Mouse (Mus musculus): Measurements from ENCODE around the gene Isca2. TPM values are rescaled to one million over a fixed set of nuclear protein-coding genes. Genes with fewer than 3 reads are reported as not detected.
A peak's percentile ranks its signal among the peaks of the same experiment; 100 is the strongest.

Gene Isca2
- polyA plus RNA-seq, 1 experiment from 2014 or later = 123 TPM

DNA sequence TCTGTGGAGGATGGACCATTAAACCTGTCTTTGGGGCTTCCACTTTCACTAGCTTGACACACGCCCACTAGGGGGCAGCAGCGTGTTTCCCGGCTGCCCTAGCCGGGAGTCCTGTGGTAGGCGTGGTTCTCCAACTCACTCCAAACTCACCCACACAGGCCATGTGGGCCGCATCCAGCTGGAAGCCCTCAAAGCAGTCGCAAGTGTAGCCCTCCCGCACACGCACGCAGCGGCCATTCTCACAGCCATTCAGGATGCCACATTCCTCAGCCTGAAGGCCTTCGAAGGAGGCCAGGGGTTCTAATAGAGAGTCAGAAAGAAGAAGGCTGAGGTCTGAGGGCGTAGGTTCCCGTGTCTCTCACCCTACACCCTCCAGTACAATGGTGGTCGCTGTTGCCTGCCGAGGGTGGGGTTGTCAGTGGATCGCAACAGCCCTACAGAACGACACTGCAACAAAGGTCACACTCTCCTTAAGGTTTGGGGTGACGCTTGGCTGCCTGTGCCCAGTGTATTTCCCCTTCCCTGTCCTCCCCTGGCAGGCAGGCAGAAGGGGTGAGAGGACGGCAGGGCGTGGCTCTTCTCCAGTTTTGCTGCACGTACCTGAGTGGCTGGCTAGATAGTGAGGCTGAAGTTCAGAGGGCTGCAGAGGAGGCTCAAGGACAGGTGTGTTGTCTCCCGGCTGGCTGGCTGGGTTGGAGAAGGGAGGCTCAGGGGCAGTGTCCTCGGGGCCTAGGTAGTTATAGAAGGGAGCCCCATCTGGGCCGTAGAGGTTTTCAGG is 11.7 kb downstream of the Isca2 start:
- H3K36me3 ChIP-seq (ENCODE audit: control insufficient read depth, insufficient read depth, low read length) = no peaks in the 10 kb centered on the region
- no peak overlapping the region; the same call in 1 of the 2 replicates for H3K4me3 ChIP-seq (ENCODE audit: low read depth, low read length)
- H3K4me2 ChIP-seq (ENCODE audit: low read depth, low read length) = peak overlapping the region; percentile 46
- H3K9ac ChIP-seq (ENCODE audit: low read depth, low read length) = peak overlapping the region; percentile 40; the same call in 1 of the 2 replicates
- H3K27me3 ChIP-seq (replicated peaks; ENCODE audit: control insufficient read depth, insufficient read depth, low read length) = no peaks in the 10 kb centered on the region
- no peaks in the 10 kb centered on the region for H3K9me3 ChIP-seq (ENCODE audit: control insufficient read depth, low read length)
- ATAC-seq (ENCODE audit: low read depth) (peak; percentile 91), DNase-seq (ENCODE audit: low spot score) (peak; percentile 96)
- H3K4me1 ChIP-seq (ENCODE audit: control insufficient read depth, insufficient read depth, low read length) = peaks cover 3% of the 10 kb centered on the region; the same call in 1 of the 2 replicates
- WGBS = 29% methylated on average over 25 of the region's 25 CpGs
- H3K27ac ChIP-seq (replicated peaks; ENCODE audit: low read depth, low read length) = no peak overlapping the region

DNA sequence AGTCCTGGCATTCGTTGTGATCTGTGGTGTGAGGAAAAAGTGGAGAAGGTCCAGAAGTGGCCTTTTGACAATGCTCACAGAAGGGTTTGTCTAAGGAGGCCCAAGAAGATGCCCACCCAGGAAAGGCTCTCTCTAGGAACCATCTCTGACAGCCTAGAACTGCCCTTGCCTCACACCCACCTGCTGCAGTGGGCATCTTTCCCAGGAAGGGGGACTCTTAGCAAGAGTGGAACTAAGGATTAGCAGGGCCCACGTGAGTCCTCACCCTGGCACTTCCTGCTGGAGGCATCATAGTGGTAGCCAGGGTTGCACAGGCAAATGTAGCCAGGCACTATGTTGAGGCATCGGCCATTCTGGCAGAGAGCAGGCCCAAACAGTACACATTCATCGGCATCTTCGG is 13.0 kb downstream of the Isca2 start:
- Histone ChIP-seq H3K4me1 (ENCODE audit: control insufficient read depth, insufficient read depth, low read length) (peaks cover 3% of the 10 kb centered on the region; the same call in 1 of the 2 replicates), H3K9me3 (ENCODE audit: control insufficient read depth, low read length) (no peaks in the 10 kb centered on the region), H3K36me3 (ENCODE audit: control insufficient read depth, insufficient read depth, low read length) (no peaks in the 10 kb centered on the region), H3K9ac (ENCODE audit: low read depth, low read length) (no peak overlapping the region), H3K27ac (replicated peaks; ENCODE audit: low read depth, low read length) (no peak overlapping the region), H3K4me3 (ENCODE audit: low read depth, low read length) (no peak overlapping the region), H3K27me3 (replicated peaks; ENCODE audit: control insufficient read depth, insufficient read depth, low read length) (no peaks in the 10 kb centered on the region), H3K4me2 (ENCODE audit: low read depth, low read length) (no peak overlapping the region)
- no peak for DNase-seq (ENCODE audit: low spot score)
- WGBS = 63% methylated on average over 5 of the region's 5 CpGs
- no peak for ATAC-seq (ENCODE audit: low read depth)

- WGBS = 63% methylated on average over 10 of the region's 10 CpGs
- Histone ChIP-seq H3K36me3 (ENCODE audit: control insufficient read depth, insufficient read depth, low read length) (no peaks in the 10 kb centered on the region), H3K27me3 (replicated peaks; ENCODE audit: control insufficient read depth, insufficient read depth, low read length) (no peaks in the 10 kb centered on the region), H3K27ac (replicated peaks; ENCODE audit: low read depth, low read length) (no peak overlapping the region), H3K9me3 (ENCODE audit: control insufficient read depth, low read length) (no peaks in the 10 kb centered on the region), H3K4me1 (ENCODE audit: control insufficient read depth, insufficient read depth, low read length) (no peaks in the 10 kb centered on the region), H3K4me3 (ENCODE audit: low read depth, low read length) (no peak overlapping the region), H3K4me2 (ENCODE audit: low read depth, low read length) (no peak overlapping the region), H3K9ac (ENCODE audit: low read depth, low read length) (no peak overlapping the region)
- DNase-seq (ENCODE audit: low spot score) (no peak), ATAC-seq (ENCODE audit: low read depth) (no peak)
Observed at GRCm38 (mm10) chr12:84790853-84791252, 17.8 kb downstream of the Isca2 start.

DNA sequence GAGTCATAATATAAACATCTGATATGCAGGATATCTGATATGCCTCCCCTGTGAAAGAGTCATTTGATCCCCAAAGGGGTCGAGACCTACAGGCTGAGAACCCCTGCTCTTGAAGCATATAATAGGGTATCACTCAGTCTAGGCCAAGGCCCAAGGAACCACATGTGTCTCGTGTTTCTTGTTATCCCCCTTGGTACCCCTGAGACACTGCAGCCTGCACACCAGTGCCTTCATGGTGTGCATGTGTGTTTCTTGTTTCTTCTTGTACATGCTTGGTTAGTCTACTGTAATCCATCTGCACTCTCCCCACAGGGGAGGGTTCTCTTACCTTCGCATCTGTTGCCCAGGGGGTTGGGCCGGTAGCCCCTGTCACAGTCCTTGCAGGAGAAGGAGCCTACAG is 19.6 kb downstream of the Isca2 start:
- Histone ChIP-seq H3K4me3 (ENCODE audit: low read depth, low read length) (no peak overlapping the region), H3K4me1 (ENCODE audit: control insufficient read depth, insufficient read depth, low read length) (no peaks in the 10 kb centered on the region), H3K4me2 (ENCODE audit: low read depth, low read length) (no peak overlapping the region), H3K9me3 (ENCODE audit: control insufficient read depth, low read length) (no peaks in the 10 kb centered on the region), H3K27ac (replicated peaks; ENCODE audit: low read depth, low read length) (no peak overlapping the region), H3K9ac (ENCODE audit: low read depth, low read length) (no peak overlapping the region), H3K27me3 (replicated peaks; ENCODE audit: control insufficient read depth, insufficient read depth, low read length) (no peaks in the 10 kb centered on the region), H3K36me3 (ENCODE audit: control insufficient read depth, insufficient read depth, low read length) (no peaks in the 10 kb centered on the region)
- ATAC-seq (ENCODE audit: low read depth) = peak; percentile 63
- no peak for DNase-seq (ENCODE audit: low spot score)
- WGBS = 58% methylated on average over 4 of the region's 4 CpGs

DNA sequence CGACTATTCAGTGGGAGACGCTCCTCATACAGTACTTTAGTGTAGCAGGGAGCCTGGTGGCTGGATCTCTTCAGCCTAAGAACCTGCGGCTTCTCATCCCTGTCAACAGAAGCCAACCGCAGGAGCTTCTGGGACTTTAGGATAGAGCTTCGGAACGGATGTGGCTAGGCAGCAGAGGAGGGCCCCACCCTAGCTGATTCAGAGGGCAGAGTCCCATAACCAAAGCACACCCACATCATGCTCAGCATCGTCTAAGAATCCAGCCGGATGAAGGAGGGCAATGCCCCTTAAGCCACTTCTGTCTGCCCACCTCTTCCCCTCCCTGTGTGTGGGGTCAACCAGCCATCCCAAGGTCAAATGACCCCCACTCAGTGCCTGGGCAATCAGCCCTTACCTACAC is 21.6 kb downstream of the Isca2 start:
- no peak for DNase-seq (ENCODE audit: low spot score)

DNA sequence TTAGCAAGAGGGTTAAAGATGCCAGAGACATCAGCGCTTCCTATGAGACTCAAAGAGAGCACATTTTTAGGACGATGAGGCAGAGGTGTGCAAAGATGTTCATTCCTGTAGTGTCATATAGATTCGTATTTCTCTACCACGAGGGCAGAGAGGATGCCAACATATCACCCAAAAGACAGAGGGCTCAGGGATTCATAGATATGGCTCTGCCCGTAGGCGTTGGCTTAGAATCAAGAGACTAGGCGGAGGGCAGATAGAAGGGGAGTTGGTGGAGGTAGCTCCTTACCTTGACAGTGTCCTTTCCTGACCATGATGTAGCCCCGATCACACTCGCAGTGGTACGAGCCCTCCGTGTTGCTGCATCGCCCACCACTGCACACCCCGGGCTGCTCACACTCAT is 26.0 kb downstream of the Isca2 start:
- Histone ChIP-seq H3K4me3 (ENCODE audit: low read depth, low read length) (no peak overlapping the region), H3K4me2 (ENCODE audit: low read depth, low read length) (no peak overlapping the region), H3K27ac (replicated peaks; ENCODE audit: low read depth, low read length) (no peak overlapping the region), H3K9ac (ENCODE audit: low read depth, low read length) (no peak overlapping the region), H3K27me3 (replicated peaks; ENCODE audit: control insufficient read depth, insufficient read depth, low read length) (no peaks in the 10 kb centered on the region), H3K4me1 (ENCODE audit: control insufficient read depth, insufficient read depth, low read length) (no peaks in the 10 kb centered on the region), H3K36me3 (ENCODE audit: control insufficient read depth, insufficient read depth, low read length) (no peaks in the 10 kb centered on the region), H3K9me3 (ENCODE audit: control insufficient read depth, low read length) (no peaks in the 10 kb centered on the region)
- DNase-seq (ENCODE audit: low spot score) (no peak), ATAC-seq (ENCODE audit: low read depth) (no peak)
- 92% methylated on average over 13 of the region's 13 CpGs for WGBS

More for the DNA sequence above, 21.6 kb downstream of the Isca2 start:
- no peaks in the 10 kb centered on the region for H3K4me1 ChIP-seq (ENCODE audit: control insufficient read depth, insufficient read depth, low read length)
- no peak overlapping the region for H3K27ac ChIP-seq (replicated peaks; ENCODE audit: low read depth, low read length)
- no peak overlapping the region for H3K9ac ChIP-seq (ENCODE audit: low read depth, low read length)
- no peaks in the 10 kb centered on the region for H3K27me3 ChIP-seq (replicated peaks; ENCODE audit: control insufficient read depth, insufficient read depth, low read length)
- H3K4me3 ChIP-seq (ENCODE audit: low read depth, low read length) = no peak overlapping the region
- H3K9me3 ChIP-seq (ENCODE audit: control insufficient read depth, low read length) = no peaks in the 10 kb centered on the region
- WGBS = 84% methylated on average over 6 of the region's 8 CpGs
- no peak for ATAC-seq (ENCODE audit: low read depth)
- no peak overlapping the region for H3K4me2 ChIP-seq (ENCODE audit: low read depth, low read length)
- H3K36me3 ChIP-seq (ENCODE audit: control insufficient read depth, insufficient read depth, low read length) = no peaks in the 10 kb centered on the region

DNA sequence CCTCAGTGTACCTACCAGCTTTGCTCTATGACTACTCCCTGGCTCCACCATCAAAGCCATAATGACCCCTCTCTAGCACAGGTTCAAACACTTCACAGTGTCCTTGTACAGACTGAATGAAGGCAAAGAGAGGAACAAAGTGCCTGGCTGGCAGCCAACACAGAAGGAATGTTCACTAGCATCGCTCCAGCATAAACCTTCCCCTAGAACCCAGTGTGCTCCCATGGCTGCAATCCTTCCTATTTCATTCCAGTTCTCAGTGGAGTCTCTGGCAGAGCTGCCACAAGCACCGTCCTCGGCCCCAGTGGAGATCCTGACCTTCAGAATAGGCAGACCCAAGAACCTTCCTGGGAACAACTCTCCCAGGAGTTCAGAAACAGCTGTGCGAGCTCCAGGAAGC is 27.4 kb downstream of the Isca2 start:
- Histone ChIP-seq H3K4me3 (ENCODE audit: low read depth, low read length) (no peak overlapping the region), H3K4me1 (ENCODE audit: control insufficient read depth, insufficient read depth, low read length) (no peaks in the 10 kb centered on the region; the same call in 1 of the 2 replicates), H3K9me3 (ENCODE audit: control insufficient read depth, low read length) (no peaks in the 10 kb centered on the region), H3K36me3 (ENCODE audit: control insufficient read depth, insufficient read depth, low read length) (no peaks in the 10 kb centered on the region), H3K4me2 (ENCODE audit: low read depth, low read length) (no peak overlapping the region), H3K27ac (replicated peaks; ENCODE audit: low read depth, low read length) (no peak overlapping the region), H3K9ac (ENCODE audit: low read depth, low read length) (no peak overlapping the region), H3K27me3 (replicated peaks; ENCODE audit: control insufficient read depth, insufficient read depth, low read length) (no peaks in the 10 kb centered on the region)
- WGBS = 62% methylated on average over 4 of the region's 4 CpGs
- DNase-seq (ENCODE audit: low spot score) (peak; percentile 31), ATAC-seq (ENCODE audit: low read depth) (no peak)

DNA sequence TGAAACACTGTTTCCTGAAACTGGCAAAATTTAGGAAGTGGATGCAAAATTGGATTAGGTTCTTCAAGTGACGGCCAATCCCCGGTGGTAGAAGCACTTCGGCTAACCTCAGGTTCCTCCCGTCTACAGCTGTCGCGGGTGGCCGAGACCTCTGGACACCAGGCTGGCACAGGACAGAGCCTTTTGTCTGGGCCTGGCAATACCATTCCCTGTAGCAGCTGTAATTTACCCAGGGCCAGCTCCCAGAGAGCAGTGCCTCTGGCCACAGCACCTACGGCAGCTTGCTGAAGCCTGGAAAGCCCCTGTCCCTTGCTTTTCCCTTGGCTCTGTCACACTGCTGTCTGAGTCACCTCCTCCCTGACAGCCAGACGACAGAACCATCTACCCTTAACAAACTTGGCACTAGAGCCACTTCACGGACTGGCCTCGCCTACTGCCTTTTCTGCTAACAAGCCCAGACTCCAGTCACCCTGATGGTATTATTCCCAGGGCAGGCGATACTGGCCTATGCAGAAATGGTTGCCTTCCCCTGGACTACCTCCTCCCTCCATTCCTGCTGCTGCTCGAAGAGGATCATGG is 28.6 kb downstream of the Isca2 start:
- H3K4me2 ChIP-seq (ENCODE audit: low read depth, low read length) = no peak overlapping the region
- no peaks in the 10 kb centered on the region for H3K27me3 ChIP-seq (replicated peaks; ENCODE audit: control insufficient read depth, insufficient read depth, low read length)
- DNase-seq (ENCODE audit: low spot score) (no peak), ATAC-seq (ENCODE audit: low read depth) (no peak)
- no peak overlapping the region for H3K4me3 ChIP-seq (ENCODE audit: low read depth, low read length)
- no peaks in the 10 kb centered on the region for H3K9me3 ChIP-seq (ENCODE audit: control insufficient read depth, low read length)
- 82% methylated on average over 13 of the region's 13 CpGs for WGBS
- no peak overlapping the region for H3K27ac ChIP-seq (replicated peaks; ENCODE audit: low read depth, low read length)
- H3K4me1 ChIP-seq (ENCODE audit: control insufficient read depth, insufficient read depth, low read length) = no peaks in the 10 kb centered on the region; the same call in 1 of the 2 replicates
- no peak overlapping the region for H3K9ac ChIP-seq (ENCODE audit: low read depth, low read length)
- H3K36me3 ChIP-seq (ENCODE audit: control insufficient read depth, insufficient read depth, low read length) = no peaks in the 10 kb centered on the region

DNA sequence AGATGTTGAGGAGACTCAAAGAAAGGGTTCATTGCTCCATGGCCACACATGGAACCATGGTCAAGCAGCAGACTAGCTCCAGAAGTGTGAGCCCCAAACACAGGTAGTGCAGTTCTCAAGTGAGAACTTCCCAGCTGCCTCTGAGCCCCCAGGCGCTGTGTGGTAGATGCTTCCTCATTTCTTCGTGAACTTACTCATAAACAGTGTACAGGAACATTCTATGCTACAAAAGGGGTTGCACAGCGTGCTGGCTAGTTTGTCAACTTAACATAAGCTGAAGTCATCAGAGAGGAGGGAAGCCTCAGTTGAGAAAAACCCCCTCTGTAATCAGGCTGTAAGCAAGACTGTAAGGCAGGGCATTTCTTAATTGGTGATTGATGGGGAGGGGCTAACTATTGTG is 29.6 kb downstream of the Isca2 start:
- Histone ChIP-seq H3K27me3 (replicated peaks; ENCODE audit: control insufficient read depth, insufficient read depth, low read length) (no peaks in the 10 kb centered on the region), H3K27ac (replicated peaks; ENCODE audit: low read depth, low read length) (no peak overlapping the region), H3K9ac (ENCODE audit: low read depth, low read length) (no peak overlapping the region), H3K4me2 (ENCODE audit: low read depth, low read length) (no peak overlapping the region), H3K4me3 (ENCODE audit: low read depth, low read length) (no peak overlapping the region), H3K4me1 (ENCODE audit: control insufficient read depth, insufficient read depth, low read length) (no peaks in the 10 kb centered on the region; the same call in 1 of the 2 replicates), H3K36me3 (ENCODE audit: control insufficient read depth, insufficient read depth, low read length) (no peaks in the 10 kb centered on the region), H3K9me3 (ENCODE audit: control insufficient read depth, low read length) (no peaks in the 10 kb centered on the region)
- ATAC-seq (ENCODE audit: low read depth) (no peak), DNase-seq (ENCODE audit: low spot score) (no peak)
- whole genome bisulfite sequencing = 77% methylated on average over 3 of the region's 3 CpGs
